Mouse (Mus musculus): ENCODE measurements at regions not wholly inside any gene's neighbourhood (a gene's known extent, or its start where the extent isn't known, plus 50 kb on each side); places are given as distances from the start of the nearest gene placed in this dataset.

DNA sequence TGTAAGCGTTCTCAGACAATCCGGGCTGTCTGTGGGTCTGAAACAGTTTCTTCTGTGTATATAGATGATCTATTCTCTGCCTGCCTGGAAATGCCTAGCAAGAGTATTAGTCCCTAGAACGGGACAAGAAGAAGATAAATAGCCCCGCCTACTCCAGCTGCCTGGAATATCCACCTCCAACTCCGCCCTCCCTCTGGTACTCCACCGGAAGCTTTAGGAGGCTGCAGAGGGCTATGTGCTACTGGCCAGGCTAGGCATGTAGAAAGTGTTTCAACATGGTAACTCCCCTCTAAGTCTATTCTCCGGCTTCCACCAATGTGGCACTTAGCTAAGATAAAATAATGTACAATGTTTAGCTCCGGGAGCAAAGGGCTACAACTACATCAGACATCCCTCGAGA, 114.3 kb downstream of the Mycn start:
- H3K4me3 ChIP-seq (replicated peaks; ENCODE audit: insufficient read depth, low read depth, low read length), result no peak overlapping the region
- TF ChIP-seq CTCF (IDR thresholded peaks at IDR 0.05; ENCODE audit: borderline replicate concordance, insufficient read depth, low read depth, low read length) (no peak), POLR2A (IDR thresholded peaks at IDR 0.05; ENCODE audit: borderline replicate concordance, insufficient read depth, low read length) (no peak)
- 68% methylated on average over 9 of the region's 9 CpGs for WGBS

DNA sequence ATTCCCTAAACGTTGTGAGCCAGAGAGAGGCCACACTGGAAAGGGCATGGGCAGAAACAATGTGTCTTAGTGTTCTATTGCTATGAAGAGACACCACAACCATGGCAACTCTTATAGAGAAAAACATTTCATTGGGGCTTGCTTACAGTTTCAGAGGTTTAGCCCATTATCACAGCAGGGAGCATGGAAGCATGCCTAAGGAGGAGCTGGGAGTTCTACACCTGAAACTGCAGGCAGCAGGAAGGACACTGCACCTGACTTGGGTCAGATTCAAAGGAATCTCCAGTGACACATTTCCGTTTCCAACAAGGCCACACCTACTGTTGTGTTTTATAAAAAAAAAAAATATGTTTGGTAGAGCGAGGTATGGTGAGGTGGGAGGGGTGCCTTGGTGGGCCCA, 115.3 kb downstream of the Mycn start:
- 63% methylated on average over 3 of the region's 3 CpGs for WGBS
- no peak overlapping the region for H3K27ac ChIP-seq (ENCODE audit: insufficient read depth, low read length)

More for the DNA sequence above, 114.3 kb downstream of the Mycn start:
- no peak for DNase-seq
- no peak overlapping the region for H3K27ac ChIP-seq (ENCODE audit: insufficient read depth, low read length)
- peaks cover 8% of the 10 kb centered on the region; the same call in 1 of the 2 replicates for H3K4me1 ChIP-seq (ENCODE audit: control insufficient read depth, insufficient read depth, low read length)
- no peaks in the 10 kb centered on the region for H3K27me3 ChIP-seq (ENCODE audit: control insufficient read depth, insufficient read depth, low read length)

DNA sequence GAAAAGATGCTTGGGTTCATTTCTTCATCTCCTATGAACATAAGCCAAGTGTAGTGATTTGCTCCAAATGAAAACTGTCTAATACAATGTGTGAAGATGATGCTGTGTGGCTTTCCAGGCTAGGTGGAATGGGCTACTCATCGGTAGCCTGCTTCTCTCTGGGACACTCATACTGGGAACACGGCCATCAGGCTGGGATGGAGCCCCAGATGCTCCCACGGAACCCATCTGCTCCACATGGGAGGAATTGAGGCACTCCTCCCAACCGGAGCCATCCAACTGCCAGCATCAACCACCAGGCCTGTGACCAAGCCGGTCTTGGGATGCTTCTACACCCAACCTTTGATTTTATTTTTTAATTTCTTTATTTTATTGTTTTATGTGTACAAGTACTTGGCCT, 115.9 kb downstream of the Mycn start:
- peaks cover 8% of the 10 kb centered on the region; the same call in 1 of the 2 replicates for H3K4me1 ChIP-seq (ENCODE audit: control insufficient read depth, insufficient read depth, low read length)
- no peaks in the 10 kb centered on the region for H3K27me3 ChIP-seq (ENCODE audit: control insufficient read depth, insufficient read depth, low read length)
- DNase-seq, result peak in 1 of 2 experiments; percentile 32
- TF ChIP-seq CTCF (IDR thresholded peaks at IDR 0.05; ENCODE audit: borderline replicate concordance, insufficient read depth, low read depth, low read length), result no peak
- H3K4me3 ChIP-seq (replicated peaks; ENCODE audit: insufficient read depth, low read depth, low read length), result no peak overlapping the region
- WGBS, result 21% methylated on average over 5 of the region's 5 CpGs
- H3K27ac ChIP-seq (ENCODE audit: insufficient read depth, low read length), result no peak overlapping the region

More for the DNA sequence above, 115.3 kb downstream of the Mycn start:
- no peak overlapping the region for H3K4me3 ChIP-seq (replicated peaks; ENCODE audit: insufficient read depth, low read depth, low read length)
- peaks cover 8% of the 10 kb centered on the region; the same call in 1 of the 2 replicates for H3K4me1 ChIP-seq (ENCODE audit: control insufficient read depth, insufficient read depth, low read length)
- no peaks in the 10 kb centered on the region for H3K27me3 ChIP-seq (ENCODE audit: control insufficient read depth, insufficient read depth, low read length)
- no peak for DNase-seq
- no peak for TF ChIP-seq POLR2A (IDR thresholded peaks at IDR 0.05; ENCODE audit: borderline replicate concordance, insufficient read depth, low read length)
- no peak for TF ChIP-seq CTCF (IDR thresholded peaks at IDR 0.05; ENCODE audit: borderline replicate concordance, insufficient read depth, low read depth, low read length)

DNA sequence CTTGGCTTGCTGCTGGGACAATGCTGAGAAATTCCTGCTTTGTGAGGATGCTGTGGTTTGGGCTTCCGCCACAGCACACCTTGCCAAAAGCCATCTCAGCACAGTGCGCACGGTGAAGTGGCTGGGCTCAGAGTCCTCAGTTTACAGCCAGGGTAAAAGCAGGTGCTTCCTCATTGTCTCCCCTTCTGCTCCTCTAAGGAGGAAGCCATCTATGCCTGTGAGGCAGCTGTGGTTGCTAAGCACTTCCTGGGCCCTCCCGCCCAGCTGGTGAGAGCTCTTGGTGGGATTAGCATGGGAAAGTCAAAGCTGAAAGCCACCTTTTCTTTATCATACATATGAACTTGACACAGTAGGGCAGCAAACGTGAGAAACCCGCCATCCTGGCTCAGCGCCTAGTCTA, 120.2 kb downstream of the Mycn start:
- WGBS, result 81% methylated on average over 7 of the region's 7 CpGs
- H3K4me1 ChIP-seq (ENCODE audit: control insufficient read depth, insufficient read depth, low read length), result peaks cover 8% of the 10 kb centered on the region; the same call in 1 of the 2 replicates
- TF ChIP-seq CTCF (IDR thresholded peaks at IDR 0.05; ENCODE audit: borderline replicate concordance, insufficient read depth, low read depth, low read length) (no peak), POLR2A (IDR thresholded peaks at IDR 0.05; ENCODE audit: borderline replicate concordance, insufficient read depth, low read length) (no peak)
- no peak for DNase-seq
- no peaks in the 10 kb centered on the region for H3K27me3 ChIP-seq (ENCODE audit: control insufficient read depth, insufficient read depth, low read length)
- H3K27ac ChIP-seq (ENCODE audit: insufficient read depth, low read length), result no peak overlapping the region
- no peak overlapping the region for H3K4me3 ChIP-seq (replicated peaks; ENCODE audit: insufficient read depth, low read depth, low read length)

DNA sequence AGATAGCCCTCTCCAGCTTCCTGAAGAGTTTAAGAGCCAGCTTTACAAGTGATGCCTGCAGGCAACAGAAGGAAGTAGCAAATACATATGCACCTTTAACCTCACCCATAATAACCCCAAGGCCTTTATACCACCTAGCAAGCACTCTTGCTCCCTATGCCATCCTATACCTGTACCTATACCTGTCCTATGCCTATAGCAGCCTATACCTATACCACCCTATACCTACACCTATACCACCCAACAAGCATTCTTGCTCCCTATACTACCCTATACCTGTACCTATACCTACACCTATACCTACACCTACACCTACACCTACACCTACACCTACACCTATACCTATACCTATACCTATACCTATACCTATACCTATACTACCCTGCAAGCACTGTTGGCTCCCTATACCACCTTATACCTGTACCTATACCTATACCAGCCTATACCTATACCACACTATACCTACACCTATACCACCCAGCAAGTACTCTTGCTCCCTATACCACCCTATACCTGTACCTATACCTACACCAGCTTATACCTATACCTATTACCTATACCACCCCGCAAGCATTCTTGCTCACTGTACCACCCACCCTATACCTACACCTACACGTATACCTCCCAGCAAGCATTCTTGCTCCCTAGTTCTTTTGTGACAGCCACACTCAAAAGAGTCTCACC, 120.9 kb downstream of the Mycn start:
- no peak overlapping the region for H3K27ac ChIP-seq (ENCODE audit: insufficient read depth, low read length)
- TF ChIP-seq POLR2A (IDR thresholded peaks at IDR 0.05; ENCODE audit: borderline replicate concordance, insufficient read depth, low read length) (no peak), CTCF (IDR thresholded peaks at IDR 0.05; ENCODE audit: borderline replicate concordance, insufficient read depth, low read depth, low read length) (no peak)
- H3K27me3 ChIP-seq (ENCODE audit: control insufficient read depth, insufficient read depth, low read length), result no peaks in the 10 kb centered on the region
- no peak for DNase-seq
- H3K4me3 ChIP-seq (replicated peaks; ENCODE audit: insufficient read depth, low read depth, low read length), result no peak overlapping the region
- WGBS, result 95% methylated on average over 2 of the region's 2 CpGs
- H3K4me1 ChIP-seq (ENCODE audit: control insufficient read depth, insufficient read depth, low read length), result peaks cover 3% of the 10 kb centered on the region; the same call in 1 of the 2 replicates

GRCm38 (mm10) chr12:12819746-12820145, 122.0 kb downstream of the Mycn start:
- no peaks in the 10 kb centered on the region for H3K4me1 ChIP-seq (ENCODE audit: control insufficient read depth, insufficient read depth, low read length)
- no peaks in the 10 kb centered on the region for H3K27me3 ChIP-seq (ENCODE audit: control insufficient read depth, insufficient read depth, low read length)
- H3K27ac ChIP-seq (ENCODE audit: insufficient read depth, low read length), result no peak overlapping the region
- H3K4me3 ChIP-seq (replicated peaks; ENCODE audit: insufficient read depth, low read depth, low read length), result no peak overlapping the region
- TF ChIP-seq POLR2A (IDR thresholded peaks at IDR 0.05; ENCODE audit: borderline replicate concordance, insufficient read depth, low read length) (no peak), CTCF (IDR thresholded peaks at IDR 0.05; ENCODE audit: borderline replicate concordance, insufficient read depth, low read depth, low read length) (no peak)
- 84% methylated on average over 5 of the region's 5 CpGs for WGBS
- no peak for DNase-seq

DNA sequence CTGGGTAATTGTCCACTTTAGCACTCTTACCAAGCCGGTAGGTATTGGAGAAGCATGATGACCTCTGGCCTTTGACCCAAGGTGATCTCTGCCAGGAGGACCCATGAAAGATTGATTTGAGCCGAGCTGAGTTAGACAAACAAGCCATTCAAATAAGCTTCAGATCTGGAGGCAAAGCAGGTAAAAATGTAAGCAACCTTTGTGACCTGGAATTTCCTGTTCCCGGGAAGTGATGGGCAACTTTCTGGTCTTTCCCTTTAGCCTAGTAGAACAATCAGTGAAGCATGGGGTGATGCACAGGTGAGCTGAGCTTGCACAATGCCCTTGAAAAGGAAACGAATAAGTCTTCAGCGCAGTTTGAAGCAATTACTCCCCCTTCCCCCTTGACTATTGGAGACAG, 127.0 kb downstream of the Mycn start:
- Histone ChIP-seq H3K27ac (ENCODE audit: insufficient read depth, low read length) (no peak overlapping the region), H3K27me3 (ENCODE audit: control insufficient read depth, insufficient read depth, low read length) (no peaks in the 10 kb centered on the region), H3K4me1 (ENCODE audit: control insufficient read depth, insufficient read depth, low read length) (no peaks in the 10 kb centered on the region; the same call in 1 of the 2 replicates), H3K4me3 (replicated peaks; ENCODE audit: insufficient read depth, low read depth, low read length) (no peak overlapping the region)
- WGBS, result 76% methylated on average over 5 of the region's 5 CpGs
- TF ChIP-seq CTCF (IDR thresholded peaks at IDR 0.05; ENCODE audit: borderline replicate concordance, insufficient read depth, low read depth, low read length) (no peak), POLR2A (IDR thresholded peaks at IDR 0.05; ENCODE audit: borderline replicate concordance, insufficient read depth, low read length) (no peak)
- DNase-seq, result no peak

DNA sequence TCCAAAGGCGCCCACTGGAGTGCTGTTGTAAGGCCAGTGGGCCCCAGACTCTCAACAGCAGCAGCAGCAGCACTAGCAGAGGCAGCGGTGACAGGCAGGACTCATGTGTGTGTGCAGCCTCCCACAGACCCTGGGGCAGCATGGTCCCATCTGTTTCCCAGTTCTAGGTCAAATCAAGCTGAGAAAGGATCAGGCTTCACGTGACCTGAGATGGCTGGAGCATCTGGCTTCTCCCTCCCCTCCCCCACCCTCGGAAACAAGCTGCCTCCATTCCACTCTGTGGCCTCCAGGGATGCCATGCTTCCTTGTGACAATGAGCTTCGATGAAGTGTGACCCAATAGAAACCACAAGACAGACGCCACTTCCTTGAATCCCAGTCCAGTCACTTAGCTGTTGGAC, 128.8 kb downstream of the Mycn start:
- H3K27me3 ChIP-seq (ENCODE audit: control insufficient read depth, insufficient read depth, low read length), result no peaks in the 10 kb centered on the region; the same call in 1 of the 2 replicates
- no peak overlapping the region for H3K27ac ChIP-seq (ENCODE audit: insufficient read depth, low read length)
- DNase-seq, result no peak
- no peak overlapping the region for H3K4me3 ChIP-seq (replicated peaks; ENCODE audit: insufficient read depth, low read depth, low read length)
- 43% methylated on average over 6 of the region's 6 CpGs for WGBS
- no peaks in the 10 kb centered on the region; the same call in 1 of the 2 replicates for H3K4me1 ChIP-seq (ENCODE audit: control insufficient read depth, insufficient read depth, low read length)
- TF ChIP-seq CTCF (IDR thresholded peaks at IDR 0.05; ENCODE audit: borderline replicate concordance, insufficient read depth, low read depth, low read length), result no peak
- no peak for TF ChIP-seq POLR2A (IDR thresholded peaks at IDR 0.05; ENCODE audit: borderline replicate concordance, insufficient read depth, low read length)

All from cerebellum, adult 2 months (tissue).